Mouse (Mus musculus): ENCODE results near the gene Ppwd1. TPM values are rescaled to one million over a fixed set of nuclear protein-coding genes. Genes with fewer than 3 reads are reported as not detected.

Ppwd1 gene
- 30.4 TPM for polyA plus RNA-seq (2015; fragmentation: Illumina TruSeq; extraction: RNeasy Lipid Tissue Mini Kit (QIAGEN cat#74804); ENCODE audit: insufficient read depth, low replicate concordance)

GRCm38 (mm10) chr13:104228384-104229066, at the start of gene Ppwd1, which contains the start of gene Cenpk:
Gene Ppwd1 (minus strand): TSS chr13:104228843.
Gene Cenpk (plus strand): TSS chr13:104228611.

GRCm38 (mm10) chr13:104178650-104179121, 50.0 kb downstream of the Ppwd1 start, which contains the start of gene Trim23:
Gene Trim23 (plus strand): TSS chr13:104178797.

GRCm38 (mm10) chr13:104177796-104178649, 50.6 kb downstream of the Ppwd1 start, which contains the start of gene Trappc13:
Gene Trappc13 (minus strand): TSS chr13:104178469.

Other genes starting within 250 kb of the Ppwd1 start
- gene Nln, start 119.2 kb downstream of the Ppwd1 start, polyA plus RNA-seq (2015; fragmentation: Illumina TruSeq; extraction: RNeasy Lipid Tissue Mini Kit (QIAGEN cat#74804); ENCODE audit: insufficient read depth, low replicate concordance) = 12.2 TPM
- gene Sgtb, start 119.1 kb downstream of the Ppwd1 start, polyA plus RNA-seq (2015; fragmentation: Illumina TruSeq; extraction: RNeasy Lipid Tissue Mini Kit (QIAGEN cat#74804); ENCODE audit: insufficient read depth, low replicate concordance) = 1.0 TPM
- gene Trappc13, start 50.4 kb downstream of the Ppwd1 start, polyA plus RNA-seq (2015; fragmentation: Illumina TruSeq; extraction: RNeasy Lipid Tissue Mini Kit (QIAGEN cat#74804); ENCODE audit: insufficient read depth, low replicate concordance) = 33.6 TPM
- 24.9 TPM for gene Trim23, start 50.0 kb downstream of the Ppwd1 start, polyA plus RNA-seq (2015; fragmentation: Illumina TruSeq; extraction: RNeasy Lipid Tissue Mini Kit (QIAGEN cat#74804); ENCODE audit: insufficient read depth, low replicate concordance)
- gene Cenpk, start 232 bp downstream of the Ppwd1 start, polyA plus RNA-seq (2015; fragmentation: Illumina TruSeq; extraction: RNeasy Lipid Tissue Mini Kit (QIAGEN cat#74804); ENCODE audit: insufficient read depth, low replicate concordance) = 10.2 TPM
- 14.5 TPM for gene Adamts6, start 59.0 kb upstream of the Ppwd1 start, polyA plus RNA-seq (2015; fragmentation: Illumina TruSeq; extraction: RNeasy Lipid Tissue Mini Kit (QIAGEN cat#74804); ENCODE audit: insufficient read depth, low replicate concordance)